Mouse (Mus musculus) lung, postnatal 0 days (tissue): ENCODE measurements around the gene Psmd11.

Source experiments
- CTCF ChIP-seq: IDR thresholded peaks from 2 replicates; pipeline ENCODE4 v1.5.1; 2016; ENCODE audit warnings: antibody characterized with exemption, mild to moderate bottlenecking
- EP300 ChIP-seq: IDR thresholded peaks from 2 replicates; pipeline ENCODE4 v1.6.1; 2016; ENCODE audit warnings: antibody characterized with exemption, mild to moderate bottlenecking, control low read depth

DNA sequence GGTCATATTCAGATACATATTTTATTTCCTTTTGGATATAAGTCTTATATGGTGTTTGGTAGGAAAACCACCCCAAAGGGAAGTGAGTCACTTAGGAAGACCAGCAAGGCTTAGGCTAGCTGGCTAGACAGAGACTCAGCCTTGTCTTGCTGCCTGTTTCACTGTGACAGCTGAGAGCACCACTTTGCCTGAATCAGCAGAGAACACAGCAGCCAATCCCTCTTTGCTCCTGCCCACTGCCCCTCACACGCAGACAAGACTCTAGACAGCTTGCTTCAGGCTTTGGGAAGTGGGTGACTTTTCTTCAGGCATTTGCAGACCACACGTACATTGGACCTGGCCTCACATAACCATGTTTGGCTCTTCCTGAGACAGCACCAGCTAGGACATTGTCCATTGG lies 92.7 kb downstream of the Psmd11 start:
- TF ChIP-seq CTCF (no peak), EP300 (no peak)
